Mouse (Mus musculus) G1E (cell line): ENCODE data around the gene Gbx1.

Experiments
- CTCF ChIP-seq: IDR thresholded peaks from 2 replicates; pipeline ENCODE4 v1.5.1; 2012; ENCODE audit warnings: low read depth, low read length, inconsistent platforms, mixed read lengths
- GATA1 ChIP-seq: IDR thresholded peaks from 2 replicates; pipeline ENCODE4 v1.6.1; 2012; ENCODE audit warnings: borderline replicate concordance, low read length, inconsistent platforms, mixed read lengths
- POLR2AphosphoS5 ChIP-seq: IDR thresholded peaks from 2 replicates; pipeline ENCODE4 v1.6.1; 2012; ENCODE audit warnings: low read depth, low read length, inconsistent platforms; ENCODE audit not compliant: insufficient replicate concordance
- TAL1 ChIP-seq: conservative IDR thresholded peaks from 2 replicates; pipeline ENCODE4 v1.6.1; 2012; ENCODE audit warnings: low read depth, low read length, inconsistent platforms, mixed read lengths

- TF ChIP-seq CTCF (no peak), GATA1 (no peak), POLR2AphosphoS5 (no peak), TAL1 (no peak)
Measured at GRCm38 (mm10) chr5:24524522-24524921, 2.5 kb downstream of the Gbx1 start.
